Mouse (Mus musculus) lung, postnatal 0 days (tissue): ENCODE data around the gene Tmem216.

Experiments used
- CTCF ChIP-seq: IDR thresholded peaks from 2 replicates; pipeline ENCODE4 v1.5.1; 2016; ENCODE audit warnings: antibody characterized with exemption, mild to moderate bottlenecking
- EP300 ChIP-seq: IDR thresholded peaks from 2 replicates; pipeline ENCODE4 v1.6.1; 2016; ENCODE audit warnings: antibody characterized with exemption, mild to moderate bottlenecking, control low read depth

DNA sequence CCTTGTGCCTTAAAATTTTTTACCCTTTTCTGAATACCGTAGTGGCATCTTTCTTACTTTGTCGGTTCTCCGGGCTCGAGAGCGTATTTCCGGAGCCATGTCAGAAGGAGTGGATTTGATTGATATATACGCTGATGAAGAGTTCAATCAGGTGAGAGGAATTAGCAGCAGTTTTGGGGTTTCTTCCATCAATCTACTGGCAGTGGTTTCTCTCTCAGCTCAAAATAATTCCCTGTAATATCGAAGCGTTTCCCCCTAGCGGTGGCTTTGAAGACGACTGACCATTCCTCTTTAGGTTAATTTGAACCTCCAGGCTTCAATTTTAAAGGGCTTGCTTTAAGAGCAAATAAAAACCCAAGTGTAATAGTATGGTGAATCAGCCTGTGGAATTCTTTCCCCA is 30.1 kb downstream of the Tmem216 start, which contains the start of gene Sdhaf2:
- TF ChIP-seq CTCF = peak; percentile 70
- no peak for TF ChIP-seq EP300
